Mouse (Mus musculus): ENCODE data around the gene Pcp4l1. TPM values are rescaled to one million over a fixed set of nuclear protein-coding genes. Genes with fewer than 3 reads are reported as not detected.
A peak's percentile ranks its signal among the peaks of the same experiment; 100 is the strongest.

Gene Pcp4l1
- polyA plus RNA-seq, 1 experiment from 2014 or later: 32.0 TPM

GRCm38 (mm10) chr1:171223796-171224195 lies 27.7 kb upstream of the Pcp4l1 start:
- Histone ChIP-seq H3K27me3 (ENCODE audit: control insufficient read depth, insufficient read depth, low read length) (no peaks in the 10 kb centered on the region), H3K36me3 (ENCODE audit: control insufficient read depth, insufficient read depth, low read length) (0 out of 2 replicates have a peak, but pooled peaks cover 3% of the 10 kb centered on the region), H3K9me3 (ENCODE audit: control insufficient read depth, low read length) (no peaks in the 10 kb centered on the region), H3K4me2 (no peak overlapping the region), H3K4me1 (ENCODE audit: control insufficient read depth, insufficient read depth, low read length) (peaks cover 11% of the 10 kb centered on the region), H3K27ac (ENCODE audit: low read depth, low read length) (no peak overlapping the region), H3K4me3 (ENCODE audit: low read depth, low read length) (no peak overlapping the region), H3K9ac (ENCODE audit: low read length) (no peak overlapping the region)
- WGBS: 84% methylated on average over 2 of the region's 2 CpGs
- DNase-seq (ENCODE audit: low spot score, missing footprints): no peak
- ATAC-seq (ENCODE audit: low FRiP score): no peak

GRCm38 (mm10) chr1:171223168-171223567 lies 27.1 kb upstream of the Pcp4l1 start:
- Histone ChIP-seq H3K9ac (ENCODE audit: low read length) (no peak overlapping the region), H3K27me3 (ENCODE audit: control insufficient read depth, insufficient read depth, low read length) (no peaks in the 10 kb centered on the region), H3K9me3 (ENCODE audit: control insufficient read depth, low read length) (no peaks in the 10 kb centered on the region), H3K4me2 (peak overlapping the region; percentile 85; the same call in 1 of the 2 replicates), H3K27ac (ENCODE audit: low read depth, low read length) (no peak overlapping the region), H3K36me3 (ENCODE audit: control insufficient read depth, insufficient read depth, low read length) (peaks cover 5% of the 10 kb centered on the region; the same call in 1 of the 2 replicates), H3K4me3 (ENCODE audit: low read depth, low read length) (0 out of 2 replicates have a peak overlapping the region, but pooled peaks have one; percentile 46), H3K4me1 (ENCODE audit: control insufficient read depth, insufficient read depth, low read length) (peaks cover 11% of the 10 kb centered on the region)
- WGBS: 89% methylated on average over 6 of the region's 6 CpGs
- ATAC-seq (ENCODE audit: low FRiP score) (no peak), DNase-seq (ENCODE audit: low spot score, missing footprints) (no peak)

DNA sequence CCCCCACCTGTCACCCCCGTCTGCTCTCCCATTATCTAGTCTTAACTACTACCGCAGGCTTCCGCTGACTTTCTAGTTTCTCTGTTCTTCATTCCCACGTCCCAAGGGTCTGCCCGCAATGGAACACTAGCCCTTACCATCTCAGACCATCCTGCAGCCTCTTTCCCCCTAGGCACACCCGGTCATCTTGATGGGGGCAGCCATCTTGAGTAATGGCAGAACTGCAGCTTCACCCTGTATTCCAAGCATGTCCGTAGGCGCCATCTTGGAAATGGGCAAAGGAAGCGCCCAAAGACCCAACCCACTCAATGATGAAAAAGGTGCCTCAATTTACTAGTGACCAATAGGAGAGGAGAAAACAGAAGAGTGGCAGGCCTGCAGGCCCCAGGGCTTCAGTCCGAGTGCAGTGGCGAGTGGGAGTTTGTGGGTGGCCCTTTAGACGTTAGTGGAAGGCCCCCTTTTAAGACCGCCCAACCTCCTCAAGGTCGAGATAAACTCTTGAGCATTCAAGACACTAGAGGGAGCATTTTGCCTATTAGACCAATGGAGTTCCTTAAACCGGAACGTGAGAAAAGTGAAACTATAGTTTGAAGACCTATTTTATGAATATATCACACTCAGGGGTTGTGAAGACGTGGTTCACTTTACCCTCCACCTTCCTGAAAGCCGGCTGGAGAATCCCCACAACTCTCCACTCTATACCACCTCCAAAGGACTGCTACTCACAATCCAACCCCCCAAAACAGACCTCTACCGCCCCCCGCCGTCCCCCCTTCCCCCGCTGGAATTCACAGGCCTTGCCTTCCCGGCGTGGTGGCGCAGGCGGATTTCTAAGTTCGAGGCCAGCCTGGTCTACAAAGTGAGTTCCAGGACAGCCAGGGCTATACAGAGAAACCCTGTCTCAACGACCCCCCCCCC lies 26.4 kb upstream of the Pcp4l1 start, which contains the start of gene Tomm40l:
Gene Tomm40l (minus strand): TSS at position 277 of the 918 bp plus-strand sequence.
- peak within 1 kb of the TSS; percentile 46 for H3K4me3 ChIP-seq (ENCODE audit: low read depth, low read length)
- H3K4me1 ChIP-seq (ENCODE audit: control insufficient read depth, insufficient read depth, low read length): peaks cover 11% of the 10 kb centered on the region
- ATAC-seq (ENCODE audit: low FRiP score) (peak; percentile 97), DNase-seq (ENCODE audit: low spot score, missing footprints) (peak; percentile 98)
- H3K27me3 ChIP-seq (ENCODE audit: control insufficient read depth, insufficient read depth, low read length): no peaks in the 10 kb centered on the region
- no peaks in the 10 kb centered on the region for H3K9me3 ChIP-seq (ENCODE audit: control insufficient read depth, low read length)
- peak within 1 kb of the TSS; percentile 53 for H3K9ac ChIP-seq (ENCODE audit: low read length)
- H3K27ac ChIP-seq (ENCODE audit: low read depth, low read length): peak within 1 kb of the TSS; percentile 49
- WGBS: 4% methylated on average over 28 of the region's 28 CpGs
- peak within 1 kb of the TSS; percentile 85 for H3K4me2 ChIP-seq
- H3K36me3 ChIP-seq (ENCODE audit: control insufficient read depth, insufficient read depth, low read length): peaks cover 5% of the 10 kb centered on the region; the same call in 1 of the 2 replicates

DNA sequence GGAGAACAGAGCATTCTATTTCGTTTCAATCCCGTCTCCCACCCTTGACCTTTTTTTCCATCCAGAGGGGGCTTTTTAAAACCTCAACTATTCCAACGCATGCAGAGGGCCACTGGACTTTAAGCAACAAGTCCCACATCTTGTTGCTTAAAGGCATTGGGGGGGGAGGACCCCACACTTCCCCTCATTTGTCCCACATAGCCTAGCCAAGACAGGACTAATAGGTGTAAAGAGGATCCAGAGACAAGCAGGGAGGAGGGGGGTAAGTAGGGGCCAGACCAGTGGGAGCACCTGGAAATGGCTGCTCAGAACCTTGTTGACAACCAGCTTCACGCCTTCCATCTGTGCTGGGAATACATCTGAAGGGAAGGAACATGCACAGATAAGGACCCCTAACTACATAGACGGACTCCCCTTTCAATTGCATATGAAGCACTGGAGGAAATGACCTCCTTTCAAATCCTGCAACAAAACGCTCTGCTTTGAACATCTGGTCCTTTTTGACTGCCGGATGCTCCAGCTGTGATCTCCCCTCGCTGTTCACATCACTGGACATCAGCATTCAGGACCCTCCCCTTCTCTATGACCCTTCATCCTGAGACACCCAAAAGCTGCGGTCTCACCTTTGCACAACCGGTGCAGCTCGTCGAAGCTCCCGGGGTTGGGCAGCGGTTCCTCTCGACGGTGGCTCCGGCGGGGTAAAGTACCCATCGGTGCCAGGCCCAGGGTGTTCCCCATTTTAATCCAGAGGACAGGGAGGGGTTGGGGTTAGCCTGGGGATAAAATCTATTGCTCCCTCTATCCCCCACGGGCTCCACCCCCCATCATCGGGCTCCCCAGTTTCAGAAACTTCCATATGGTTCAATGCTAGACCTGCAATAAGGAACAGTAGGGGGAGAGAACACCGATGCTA lies 25.5 kb upstream of the Pcp4l1 start:
- DNase-seq (ENCODE audit: low spot score, missing footprints) (peak; percentile 88), ATAC-seq (ENCODE audit: low FRiP score) (peak; percentile 8; the same call in 1 of the 2 replicates)
- Histone ChIP-seq H3K36me3 (ENCODE audit: control insufficient read depth, insufficient read depth, low read length) (peaks cover 5% of the 10 kb centered on the region; the same call in 1 of the 2 replicates), H3K27me3 (ENCODE audit: control insufficient read depth, insufficient read depth, low read length) (no peaks in the 10 kb centered on the region), H3K4me2 (peak overlapping the region; percentile 85), H3K9me3 (ENCODE audit: control insufficient read depth, low read length) (no peaks in the 10 kb centered on the region), H3K27ac (ENCODE audit: low read depth, low read length) (no peak overlapping the region), H3K9ac (ENCODE audit: low read length) (peak overlapping the region; percentile 53), H3K4me1 (ENCODE audit: control insufficient read depth, insufficient read depth, low read length) (peaks cover 11% of the 10 kb centered on the region), H3K4me3 (ENCODE audit: low read depth, low read length) (peak overlapping the region; percentile 46)
- 8% methylated on average over 22 of the region's 22 CpGs for WGBS

DNA sequence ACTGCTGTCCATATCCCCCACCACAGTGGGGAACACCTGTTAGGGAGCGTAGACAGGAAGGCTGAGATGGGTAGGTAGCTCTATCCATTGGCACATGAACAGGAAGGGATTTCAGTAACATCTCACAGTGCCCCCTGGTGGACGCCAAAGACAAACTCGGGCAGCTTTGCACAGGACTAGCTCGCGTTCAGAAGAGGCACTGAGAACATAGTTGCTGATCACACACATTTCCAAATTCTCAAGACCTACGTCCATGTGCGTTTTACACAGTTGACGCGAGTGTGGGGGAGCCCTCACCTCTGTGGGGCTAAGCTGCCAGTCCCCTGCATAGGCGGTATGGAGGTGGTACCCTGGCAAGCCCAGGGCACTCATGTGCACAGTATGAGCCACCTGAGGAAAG lies 24.8 kb upstream of the Pcp4l1 start:
- Histone ChIP-seq H3K9ac (ENCODE audit: low read length) (no peak overlapping the region), H3K27ac (ENCODE audit: low read depth, low read length) (no peak overlapping the region), H3K4me3 (ENCODE audit: low read depth, low read length) (peak overlapping the region; percentile 46; the same call in 1 of the 2 replicates), H3K27me3 (ENCODE audit: control insufficient read depth, insufficient read depth, low read length) (no peaks in the 10 kb centered on the region), H3K4me1 (ENCODE audit: control insufficient read depth, insufficient read depth, low read length) (peaks cover 11% of the 10 kb centered on the region), H3K9me3 (ENCODE audit: control insufficient read depth, low read length) (no peaks in the 10 kb centered on the region), H3K4me2 (peak overlapping the region; percentile 85), H3K36me3 (ENCODE audit: control insufficient read depth, insufficient read depth, low read length) (peaks cover 5% of the 10 kb centered on the region; the same call in 1 of the 2 replicates)
- DNase-seq (ENCODE audit: low spot score, missing footprints) (peak; percentile 94), ATAC-seq (ENCODE audit: low FRiP score) (peak; percentile 31)
- 10% methylated on average over 10 of the region's 10 CpGs for WGBS

GRCm38 (mm10) chr1:171216241-171216955 lies 20.3 kb upstream of the Pcp4l1 start:
- no peaks in the 10 kb centered on the region for H3K9me3 ChIP-seq (ENCODE audit: control insufficient read depth, low read length)
- 89% methylated on average over 18 of the region's 18 CpGs for WGBS
- H3K27ac ChIP-seq (ENCODE audit: low read depth, low read length): no peak overlapping the region
- DNase-seq (ENCODE audit: low spot score, missing footprints) (no peak), ATAC-seq (ENCODE audit: low FRiP score) (no peak)
- no peak overlapping the region for H3K4me2 ChIP-seq
- no peak overlapping the region for H3K4me3 ChIP-seq (ENCODE audit: low read depth, low read length)
- peaks cover 5% of the 10 kb centered on the region; the same call in 1 of the 2 replicates for H3K36me3 ChIP-seq (ENCODE audit: control insufficient read depth, insufficient read depth, low read length)
- H3K9ac ChIP-seq (ENCODE audit: low read length): no peak overlapping the region
- H3K4me1 ChIP-seq (ENCODE audit: control insufficient read depth, insufficient read depth, low read length): peaks cover 6% of the 10 kb centered on the region
- no peaks in the 10 kb centered on the region for H3K27me3 ChIP-seq (ENCODE audit: control insufficient read depth, insufficient read depth, low read length)

DNA sequence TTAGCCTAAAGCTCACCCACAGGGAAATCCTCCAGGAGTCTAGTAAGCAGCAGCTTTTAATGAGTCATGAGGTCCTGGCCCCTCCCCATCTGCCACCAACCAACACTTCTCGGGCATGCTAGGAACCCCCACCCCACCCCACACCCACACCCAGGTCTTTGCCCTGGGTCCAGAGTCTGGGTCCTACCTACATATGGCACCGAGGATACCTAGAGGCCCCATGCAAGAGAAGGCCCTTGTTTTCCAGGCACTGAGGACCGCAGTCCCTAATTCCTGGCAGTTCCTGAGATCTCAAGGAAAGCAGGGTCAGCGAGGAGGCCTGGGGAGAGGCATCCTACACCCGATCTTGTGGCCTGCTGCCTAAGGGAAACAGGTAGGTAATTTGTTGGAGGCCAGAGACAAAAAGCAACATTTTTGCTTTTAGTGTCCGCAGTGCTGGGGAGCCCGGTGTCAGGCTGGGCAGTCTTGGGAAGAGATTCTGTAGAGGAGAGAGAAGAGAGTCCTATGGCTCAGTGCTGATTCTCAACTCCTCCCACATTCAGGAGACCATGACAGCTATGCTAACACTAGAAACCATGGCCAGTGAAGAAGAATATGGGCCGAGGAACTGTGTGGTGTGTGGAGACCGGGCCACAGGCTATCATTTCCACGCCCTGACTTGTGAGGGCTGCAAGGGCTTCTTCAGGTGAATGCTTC lies 17.9 kb upstream of the Pcp4l1 start, which contains the start of gene Nr1i3:
Gene Nr1i3 (plus strand): TSS at position 170 of the 696 bp plus-strand sequence.
- H3K27ac ChIP-seq (ENCODE audit: low read depth, low read length): no peak within 1 kb of the TSS

GRCm38 (mm10) chr1:171212854-171213253 lies 16.8 kb upstream of the Pcp4l1 start:
- no peaks in the 10 kb centered on the region for H3K9me3 ChIP-seq (ENCODE audit: control insufficient read depth, low read length)
- no peaks in the 10 kb centered on the region for H3K4me1 ChIP-seq (ENCODE audit: control insufficient read depth, insufficient read depth, low read length)
- no peaks in the 10 kb centered on the region; the same call in 1 of the 2 replicates for H3K27me3 ChIP-seq (ENCODE audit: control insufficient read depth, insufficient read depth, low read length)
- DNase-seq (ENCODE audit: low spot score, missing footprints): no peak
- H3K27ac ChIP-seq (ENCODE audit: low read depth, low read length): no peak overlapping the region
- H3K9ac ChIP-seq (ENCODE audit: low read length): no peak overlapping the region
- 33% methylated on average over 3 of the region's 3 CpGs for WGBS
- ATAC-seq (ENCODE audit: low FRiP score): no peak
- no peaks in the 10 kb centered on the region for H3K36me3 ChIP-seq (ENCODE audit: control insufficient read depth, insufficient read depth, low read length)
- H3K4me3 ChIP-seq (ENCODE audit: low read depth, low read length): no peak overlapping the region
- H3K4me2 ChIP-seq: no peak overlapping the region

More for the DNA sequence above, 17.9 kb upstream of the Pcp4l1 start, which contains the start of gene Nr1i3:
- Histone ChIP-seq H3K4me1 (ENCODE audit: control insufficient read depth, insufficient read depth, low read length) (no peaks in the 10 kb centered on the region), H3K36me3 (ENCODE audit: control insufficient read depth, insufficient read depth, low read length) (peaks cover 2% of the 10 kb centered on the region; the same call in 1 of the 2 replicates), H3K9me3 (ENCODE audit: control insufficient read depth, low read length) (no peaks in the 10 kb centered on the region), H3K4me2 (no peak within 1 kb of the TSS), H3K9ac (ENCODE audit: low read length) (no peak within 1 kb of the TSS), H3K4me3 (ENCODE audit: low read depth, low read length) (no peak within 1 kb of the TSS), H3K27me3 (ENCODE audit: control insufficient read depth, insufficient read depth, low read length) (no peaks in the 10 kb centered on the region; the same call in 1 of the 2 replicates)
- no peak for DNase-seq (ENCODE audit: low spot score, missing footprints)
- 66% methylated on average over 10 of the region's 10 CpGs for WGBS
- no peak for ATAC-seq (ENCODE audit: low FRiP score)
